Mouse (Mus musculus): ENCODE measurements around the gene Hdac4.

The Hdac4 gene

GRCm38 (mm10) chr1:92179489-92180006, 16.0 kb downstream of the Hdac4 start:
- no peak for ATAC-seq (ENCODE audit: insufficient number of reproducible peaks, low FRiP score, low TSS enrichment)

GRCm38 (mm10) chr1:92179070-92179469, 16.4 kb downstream of the Hdac4 start:
- no peak for ATAC-seq (ENCODE audit: insufficient number of reproducible peaks, low FRiP score, low TSS enrichment)

DNA sequence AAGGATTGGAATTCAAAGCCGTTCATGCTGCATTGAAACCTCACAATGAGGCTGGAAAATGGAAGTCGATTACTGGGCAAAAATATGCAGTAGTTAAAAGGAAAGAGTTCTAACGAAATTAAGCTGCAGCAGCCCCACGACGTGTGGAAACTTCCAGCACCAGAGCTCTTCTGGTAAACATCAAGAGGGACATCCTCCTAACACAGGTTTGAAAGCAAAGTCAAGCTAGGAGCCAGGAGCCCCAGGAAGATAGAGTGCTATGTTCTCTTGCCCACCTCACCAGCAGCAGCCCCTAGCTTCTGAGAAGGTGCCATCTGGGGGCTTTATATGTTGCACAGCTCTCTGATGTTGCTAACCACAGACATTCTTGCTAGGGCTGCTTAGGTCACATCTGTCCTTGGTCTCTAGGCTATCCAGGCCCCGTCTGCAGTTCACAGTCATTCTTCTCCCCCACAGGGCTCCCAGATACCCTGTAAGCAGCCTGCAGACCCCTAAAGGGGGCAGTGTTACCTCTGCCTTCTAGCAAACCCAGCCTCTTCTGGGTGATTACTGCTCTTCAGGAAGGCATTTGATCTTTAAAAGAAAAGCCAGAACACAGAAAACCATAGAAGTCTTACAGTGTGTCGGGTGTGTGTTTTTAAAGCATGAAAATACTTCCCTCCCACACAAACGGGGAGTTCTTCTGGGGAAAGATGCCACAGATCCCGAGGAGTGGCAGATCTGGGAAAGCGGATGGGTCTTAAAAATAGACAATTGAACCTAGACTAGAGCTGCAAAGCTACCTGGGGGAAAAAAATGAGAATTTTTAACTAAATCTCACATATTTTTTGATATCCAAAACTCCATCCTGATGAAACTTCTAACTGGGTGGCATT, 17.2 kb downstream of the Hdac4 start:
- no peak for ATAC-seq (ENCODE audit: insufficient number of reproducible peaks, low FRiP score, low TSS enrichment)

DNA sequence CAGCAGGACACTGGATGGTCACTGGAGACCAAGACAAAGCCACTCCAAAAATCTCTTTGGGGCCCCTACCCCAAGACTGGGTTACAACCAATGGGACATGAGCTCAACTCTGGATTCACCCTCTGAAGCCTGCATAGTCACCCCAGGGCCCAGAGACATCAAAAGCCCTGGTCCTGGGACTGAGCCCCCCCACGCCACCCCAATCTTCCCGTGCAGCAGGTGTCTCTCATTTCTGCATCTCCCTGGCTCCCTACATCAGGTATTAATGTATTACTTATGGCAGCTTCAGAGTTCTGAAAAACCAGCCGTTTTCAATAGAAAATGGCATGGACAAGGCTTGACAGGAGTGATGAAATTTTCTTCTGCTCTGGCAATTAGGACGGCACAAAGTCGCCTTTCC, 17.9 kb downstream of the Hdac4 start:
- ATAC-seq (ENCODE audit: insufficient number of reproducible peaks, low FRiP score, low TSS enrichment): no peak

GRCm38 (mm10) chr1:92177196-92177595, 18.3 kb downstream of the Hdac4 start:
- no peak for ATAC-seq (ENCODE audit: insufficient number of reproducible peaks, low FRiP score, low TSS enrichment)

DNA sequence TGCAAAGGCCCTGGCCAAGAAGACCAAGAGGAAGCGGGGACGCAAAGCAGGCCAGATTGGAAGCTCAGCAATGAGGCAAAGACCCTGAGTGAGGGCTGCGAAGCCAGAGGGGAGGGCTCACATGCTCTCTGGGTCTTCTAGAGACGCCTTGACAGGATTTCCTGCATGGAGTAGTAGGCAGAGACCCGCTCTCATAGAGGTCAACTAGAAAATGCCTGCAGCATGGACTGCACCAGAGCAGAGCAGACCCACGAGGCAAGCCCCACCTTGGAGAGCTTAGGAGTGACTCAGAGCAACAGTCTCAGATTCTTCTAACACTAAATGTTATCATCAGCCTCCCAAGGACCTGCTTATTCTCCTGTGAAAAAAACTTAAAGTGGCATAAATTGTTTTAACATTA, 20.2 kb downstream of the Hdac4 start:
- no peak for ATAC-seq (ENCODE audit: insufficient number of reproducible peaks, low FRiP score, low TSS enrichment)

DNA sequence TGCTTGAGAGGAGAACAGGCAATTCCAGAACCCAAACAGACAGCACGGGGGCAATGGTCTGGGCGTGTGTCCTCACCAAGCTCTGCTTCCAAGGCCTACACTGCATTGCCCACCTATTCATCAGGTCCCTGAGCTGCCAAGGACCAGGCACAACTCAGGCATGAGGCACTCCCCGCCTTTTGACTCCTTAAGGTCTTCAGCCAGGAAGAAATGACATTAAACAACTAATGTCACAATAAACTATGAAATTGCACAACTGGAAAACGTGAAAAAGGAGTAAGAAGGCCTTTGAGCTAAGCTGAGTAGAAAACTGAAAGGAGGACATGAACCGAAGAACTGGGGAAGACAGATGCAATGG, 20.6 kb downstream of the Hdac4 start:
- ATAC-seq (ENCODE audit: insufficient number of reproducible peaks, low FRiP score, low TSS enrichment): no peak

GRCm38 (mm10) chr1:92174251-92174897, 21.1 kb downstream of the Hdac4 start:
- ATAC-seq (ENCODE audit: insufficient number of reproducible peaks, low FRiP score, low TSS enrichment): no peak

DNA sequence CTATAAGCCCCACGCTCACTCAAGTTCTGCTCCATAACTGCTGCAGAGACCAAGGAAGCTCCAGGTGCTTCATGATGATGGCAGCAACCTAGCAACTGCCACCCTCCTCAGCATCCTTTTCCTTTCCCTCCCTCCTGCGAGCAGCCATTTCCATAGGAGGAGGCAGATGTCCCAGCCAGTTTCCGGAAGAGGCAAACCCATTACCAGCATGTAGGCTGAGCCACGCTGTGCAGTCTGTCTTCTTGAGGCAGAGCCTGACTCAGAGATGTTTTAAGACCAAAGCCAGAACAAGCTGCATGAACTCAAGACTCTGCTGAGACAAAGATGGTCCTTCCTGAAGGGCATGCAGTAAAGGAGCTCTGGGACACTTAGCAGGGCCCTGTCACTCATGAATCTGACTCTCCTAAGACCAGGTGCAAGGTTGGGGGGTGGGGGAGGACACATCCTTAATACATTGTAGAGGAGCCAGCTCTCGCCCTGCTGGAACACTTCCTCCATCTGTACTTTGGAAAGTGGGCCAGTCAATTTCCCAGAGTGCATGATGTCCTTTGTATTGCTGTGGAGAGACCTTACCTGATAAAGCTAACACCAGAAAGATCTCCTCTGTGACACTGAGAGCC, 24.8 kb downstream of the Hdac4 start:
- peak; percentile 49 for ATAC-seq (ENCODE audit: insufficient number of reproducible peaks, low FRiP score, low TSS enrichment)

GRCm38 (mm10) chr1:92169776-92170055, 25.8 kb downstream of the Hdac4 start:
- ATAC-seq (ENCODE audit: insufficient number of reproducible peaks, low FRiP score, low TSS enrichment): no peak

GRCm38 (mm10) chr1:92168900-92169775, 26.4 kb downstream of the Hdac4 start:
- no peak for ATAC-seq (ENCODE audit: insufficient number of reproducible peaks, low FRiP score, low TSS enrichment)

- no peak for ATAC-seq (ENCODE audit: insufficient number of reproducible peaks, low FRiP score, low TSS enrichment)
Observed at GRCm38 (mm10) chr1:92163932-92164331, 31.6 kb downstream of the Hdac4 start.

GRCm38 (mm10) chr1:92159804-92160203, 35.7 kb downstream of the Hdac4 start:
- no peak for ATAC-seq (ENCODE audit: insufficient number of reproducible peaks, low FRiP score, low TSS enrichment)

GRCm38 (mm10) chr1:92150201-92150600, 45.3 kb downstream of the Hdac4 start:
- ATAC-seq (ENCODE audit: insufficient number of reproducible peaks, low FRiP score, low TSS enrichment): no peak

GRCm38 (mm10) chr1:92148527-92148926, 47.0 kb downstream of the Hdac4 start:
- no peak for ATAC-seq (ENCODE audit: insufficient number of reproducible peaks, low FRiP score, low TSS enrichment)

GRCm38 (mm10) chr1:92144868-92145534, 50.5 kb downstream of the Hdac4 start:
- no peak for ATAC-seq (ENCODE audit: insufficient number of reproducible peaks, low FRiP score, low TSS enrichment)

DNA sequence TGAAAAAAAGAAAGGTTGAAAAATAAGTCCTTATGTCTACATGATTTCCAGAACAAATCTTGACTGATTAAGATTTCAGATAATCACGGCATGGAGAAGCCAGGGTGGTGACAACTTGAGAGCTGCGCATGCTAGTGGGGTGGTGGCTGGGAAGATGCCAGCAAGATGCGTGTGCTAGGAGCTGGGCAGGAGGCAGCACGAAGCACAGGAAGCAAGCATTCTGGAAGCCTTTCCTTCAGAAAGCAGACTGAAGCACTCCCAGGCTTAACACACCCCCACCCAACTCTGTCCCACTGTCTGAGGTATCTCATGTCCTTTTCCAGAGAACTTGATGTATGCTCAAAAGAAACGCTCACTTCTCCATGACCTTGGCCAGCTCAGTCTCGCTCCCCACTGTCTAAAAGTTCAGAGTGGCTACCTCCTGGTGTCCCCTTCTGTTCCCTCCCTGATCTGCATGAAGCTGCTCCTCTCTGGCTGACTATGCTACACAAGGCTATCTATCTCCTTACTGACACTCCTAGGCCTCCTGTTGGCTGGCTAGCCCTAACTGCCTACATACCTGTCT, 52.1 kb downstream of the Hdac4 start:
- ATAC-seq (ENCODE audit: insufficient number of reproducible peaks, low FRiP score, low TSS enrichment): no peak

DNA sequence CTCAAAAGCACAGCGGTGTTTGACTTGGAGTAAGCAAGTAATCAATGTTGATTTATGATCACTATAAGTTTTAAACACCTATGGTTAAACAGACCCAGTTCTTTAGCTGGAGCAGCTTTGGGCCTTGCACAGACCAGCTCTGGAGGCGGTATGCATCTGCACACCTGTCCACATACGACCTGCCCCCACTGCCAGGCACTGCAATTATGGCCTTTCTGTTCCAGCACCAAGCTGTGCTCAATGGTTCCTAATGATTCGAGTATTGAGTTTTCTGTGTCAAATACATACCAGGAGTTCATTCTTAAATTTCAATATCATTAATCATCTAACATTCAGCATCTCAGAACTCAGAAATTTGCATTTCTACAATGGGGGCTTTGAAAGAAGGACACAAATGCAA, 52.7 kb downstream of the Hdac4 start:
- no peak for ATAC-seq (ENCODE audit: insufficient number of reproducible peaks, low FRiP score, low TSS enrichment)

DNA sequence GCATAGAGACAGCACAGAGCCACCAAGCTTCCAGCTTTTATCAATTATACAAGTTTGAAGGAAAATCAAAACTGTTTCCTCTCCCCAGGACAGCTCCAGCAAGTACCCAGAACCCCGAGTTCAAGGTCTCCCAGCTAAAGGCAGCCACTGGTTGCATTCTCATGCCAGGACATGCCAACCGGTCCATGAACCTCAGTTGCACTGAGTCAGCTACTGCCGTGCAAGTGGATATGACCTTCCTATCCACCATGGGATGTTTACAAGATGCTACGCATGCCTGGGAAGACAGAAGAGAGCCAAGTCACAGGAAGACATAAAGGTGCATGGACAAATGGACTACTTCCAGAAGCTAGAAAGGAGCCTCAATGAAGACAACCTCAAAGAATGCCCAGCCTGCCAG, 56.5 kb downstream of the Hdac4 start:
- no peak for ATAC-seq (ENCODE audit: insufficient number of reproducible peaks, low FRiP score, low TSS enrichment)

Measured in cerebellum, adult (tissue).